ENCODE assay signal across 7 mouse cellular contexts in genomic region chr1:131097700-131098094, GRCm38 (mm10). TPM values are rescaled to one million over a fixed set of nuclear protein-coding genes. Genes with fewer than 3 reads are reported as not detected.
DNase-seq lines count a peak whose midpoint lies in the region; ATAC-seq lines count a peak whose summit lies in the region.

Gene Mapkapk2 (minus strand): TSS chr1:131097826.

- H3K9me3 ChIP-seq in embryonic facial prominence, embryonic 10.5 days = no peaks in the 10 kb centered on the region
- no peaks in the 10 kb centered on the region for H3K9me3 ChIP-seq in limb, embryonic 13.5 days
- H3K9me3 ChIP-seq in midbrain, embryonic 16.5 days (replicated peaks; ENCODE audit: control insufficient read depth, low read length, poor library complexity, severe bottlenecking) = no peaks in the 10 kb centered on the region

- H3K27me3 ChIP-seq in embryonic facial prominence, embryonic 10.5 days (replicated peaks; ENCODE audit: low read depth, poor library complexity, severe bottlenecking) = peaks cover 18% of the 10 kb centered on the region; the same call in 1 of the 2 replicates
- H3K27me3 ChIP-seq in limb, embryonic 13.5 days = no peaks in the 10 kb centered on the region
- no peaks in the 10 kb centered on the region for H3K27me3 ChIP-seq in midbrain, embryonic 16.5 days (ENCODE audit: control insufficient read depth, insufficient read depth, low read depth, low read length)

- peak within 1 kb of the TSS; percentile 94 for H3K4me3 ChIP-seq in embryonic facial prominence, embryonic 10.5 days
- H3K4me3 ChIP-seq in limb, embryonic 13.5 days = peak within 1 kb of the TSS; percentile 92
- H3K4me3 ChIP-seq in midbrain, embryonic 16.5 days (ENCODE audit: low read depth, low read length) = peak within 1 kb of the TSS; percentile 93

- H3K27ac ChIP-seq in embryonic facial prominence, embryonic 10.5 days (replicated peaks) = peak within 1 kb of the TSS; percentile 94
- H3K27ac ChIP-seq in limb, embryonic 13.5 days = peak within 1 kb of the TSS; percentile 93
- H3K27ac ChIP-seq in midbrain, embryonic 16.5 days (ENCODE audit: low read length) = peak within 1 kb of the TSS; percentile 75

- peak; percentile 98 for DNase-seq in adrenal gland, postnatal 14 days
- DNase-seq in embryonic facial prominence, embryonic 10.5 days (ENCODE audit: low spot score) = peak; percentile 97
- DNase-seq in kidney, adult 11 months = peak; percentile 85
- peak; percentile 82 to 94 for DNase-seq in spleen, postnatal 10 days (ENCODE audit: low spot score in 2 of 2)

- H3K4me2 ChIP-seq in limb, embryonic 13.5 days (replicated peaks) = peak within 1 kb of the TSS; percentile 85
- H3K4me2 ChIP-seq in midbrain, embryonic 16.5 days (ENCODE audit: low read length) = peak within 1 kb of the TSS; percentile 87

- peaks cover 42% of the 10 kb centered on the region for H3K4me1 ChIP-seq in embryonic facial prominence, embryonic 10.5 days
- peaks cover 41% of the 10 kb centered on the region for H3K4me1 ChIP-seq in limb, embryonic 13.5 days
- H3K4me1 ChIP-seq in midbrain, embryonic 16.5 days (ENCODE audit: control insufficient read depth, insufficient read depth, low read length) = peaks cover 27% of the 10 kb centered on the region

- WGBS in embryonic facial prominence, embryonic 10.5 days = under 1% methylated on average over 32 of the region's 32 CpGs
- under 1% methylated on average over 23 of the region's 32 CpGs for WGBS in limb, embryonic 13.5 days
- WGBS in midbrain, embryonic 16.5 days = under 1% methylated on average over 27 of the region's 32 CpGs

- ATAC-seq in granulocyte monocyte progenitor cell, adult 5-6 weeks (replicated peaks; ENCODE audit: poor library complexity, severe bottlenecking) = peak; percentile 72
- peak; percentile 96 for ATAC-seq in limb, embryonic 13.5 days (ENCODE audit: low FRiP score, low read depth)
- peak; percentile 96 for ATAC-seq in midbrain, embryonic 16.5 days

- peaks cover 11% of the 10 kb centered on the region for H3K36me3 ChIP-seq in embryonic facial prominence, embryonic 10.5 days (replicated peaks)
- no peaks in the 10 kb centered on the region for H3K36me3 ChIP-seq in limb, embryonic 13.5 days
- H3K36me3 ChIP-seq in midbrain, embryonic 16.5 days (ENCODE audit: control insufficient read depth, insufficient read depth, low read length) = no peaks in the 10 kb centered on the region

- H3K9ac ChIP-seq in limb, embryonic 13.5 days = peak within 1 kb of the TSS; percentile 95
- peak within 1 kb of the TSS; percentile 85 for H3K9ac ChIP-seq in midbrain, embryonic 16.5 days (ENCODE audit: low read depth, low read length)

RNA-seq across cellular contexts. Expression of gene Mapkapk2, which starts in this region (rescaled TPM):
- total RNA-seq in adrenal gland, postnatal 14 days (2021) = 159 and 180 TPM in 2 replicates
- 44.4 and 45.4 TPM in 2 replicates for polyA plus RNA-seq in embryonic facial prominence, embryonic 10.5 days (2016; fragmentation: Nextera tagmentation; extraction: Ambion mirVana)
- 212 and 254 TPM in 2 replicates for total RNA-seq in granulocyte monocyte progenitor cell, adult 5-6 weeks (2014; fragmentation: Nextera tagmentation)
- total RNA-seq in granulocyte monocyte progenitor cell, adult 5-6 weeks (2017) = 209 and 233 TPM in 2 replicates
- polyA plus RNA-seq in limb, embryonic 13.5 days (2015; fragmentation: Nextera tagmentation; extraction: Ambion mirVana) = 42.7 and 43.3 TPM in 2 replicates
- polyA plus RNA-seq in midbrain, embryonic 16.5 days (2015; fragmentation: Nextera tagmentation; extraction: Ambion mirVana) = 12.6 and 14.9 TPM in 2 replicates

Comparison
In these comparisons a context has a peak if more than half of its experiments do, and no peak if none do; other contexts are left out.
1. Peak in every context shown above with its lines: DNase-seq, ATAC-seq, H3K4me3 ChIP-seq and H3K27ac ChIP-seq.